Mouse (Mus musculus) liver, embryonic 11.5 days (tissue): ENCODE measurements around the gene March4. TPM values are rescaled to one million over a fixed set of nuclear protein-coding genes. Genes with fewer than 3 reads are reported as not detected.

Experiments used
- ATAC-seq: fragments of 200-750 bp; cut with Nextera tagmentation; replicated peaks from 2 replicates; pipeline ENCODE4 v1.8.0; 2017; ENCODE audit warnings: moderate number of reproducible peaks, mild to moderate bottlenecking, moderate TSS enrichment, moderate library complexity; ENCODE audit not compliant: low FRiP score
- DNase-seq: peaks from one replicate; pipeline ENCODE4 v3.0.0-alpha.2; 2017; ENCODE audit warnings: low spot score
- H3K27ac ChIP-seq: fragments of 300-500 bp; sonication (generic); 2 replicates; pipeline ENCODE4 v1.5.1; 2014; ENCODE audit warnings: mild to moderate bottlenecking, low read depth, low read length, control low read depth
- H3K27me3 ChIP-seq: fragments of 300-500 bp; sonication (generic); replicated peaks from 2 replicates; pipeline ENCODE4 v1.6.1; 2014; ENCODE audit warnings: low read length, mixed read lengths; ENCODE audit not compliant: control insufficient read depth, insufficient read depth
- H3K36me3 ChIP-seq: fragments of 300-500 bp; sonication (generic); 2 replicates; pipeline ENCODE4 v1.6.1; 2014; ENCODE audit warnings: mild to moderate bottlenecking, low read length, moderate library complexity, mixed read lengths; ENCODE audit not compliant: control insufficient read depth, insufficient read depth
- H3K4me1 ChIP-seq: fragments of 300-500 bp; sonication (generic); replicated peaks from 2 replicates; pipeline ENCODE4 v1.6.1; 2014; ENCODE audit warnings: low read length, mixed read lengths; ENCODE audit not compliant: control insufficient read depth, insufficient read depth
- H3K4me2 ChIP-seq: fragments of 300-500 bp; sonication (generic); 2 replicates; pipeline ENCODE4 v1.6.1; 2014; ENCODE audit warnings: mild to moderate bottlenecking, control low read depth, moderate library complexity
- H3K4me3 ChIP-seq: fragments of 300-500 bp; sonication (generic); 2 replicates; pipeline ENCODE4 v1.5.1; 2014; ENCODE audit warnings: low read depth, low read length, control low read depth
- H3K9ac ChIP-seq: fragments of 300-500 bp; sonication (generic); 2 replicates; pipeline ENCODE4 v1.6.1; 2014; ENCODE audit warnings: low read depth, low read length, control low read depth
- H3K9me3 ChIP-seq: fragments of 300-500 bp; sonication (generic); 2 replicates; pipeline ENCODE4 v1.6.1; 2016; ENCODE audit warnings: low read length, inconsistent platforms, mixed read lengths; ENCODE audit not compliant: control insufficient read depth
- WGBS: fragments of 180-500 bp; shearing (Covaris S2); extraction: QIAGEN DNeasy Blood & Tissue Kit; methylation state at CpG from one replicate; pipeline ENCODE4 v1.1.7; 2014; 5-methylcytosine and 5-hydroxymethylcytosine counted together
- polyA plus RNA-seq: library from polyadenylated mRNA; unstranded; fragments of >200 nt; fragmentation: Nextera tagmentation; extraction: Ambion mirVana; gene quantifications from 2 replicates; pipeline ENCODE4 v1.2.1, GENCODE M21; 2014

The March4 gene
- polyA plus RNA-seq, 1 experiment from 2014 or later = not detected

DNA sequence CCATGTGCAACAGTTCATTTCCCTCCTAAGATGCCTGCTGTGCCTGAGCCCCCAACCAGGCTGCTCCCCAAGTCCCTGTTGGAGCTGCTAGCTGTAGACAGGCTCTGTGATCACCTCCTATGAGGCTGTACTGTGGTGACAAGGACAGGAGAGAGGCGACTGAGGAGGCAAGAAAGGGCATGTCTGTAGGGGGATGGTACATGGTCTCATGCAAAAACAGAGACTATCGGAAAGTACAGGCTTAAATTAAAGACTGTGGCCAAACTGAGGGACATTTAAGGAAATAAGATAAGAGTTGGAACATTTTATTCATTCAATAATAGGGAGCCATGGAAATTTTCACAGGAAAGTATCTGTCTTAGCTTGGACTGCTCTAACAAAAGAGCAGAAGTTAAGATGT lies 29.1 kb downstream of the March4 start:
- Histone ChIP-seq H3K27me3 (no peaks in the 10 kb centered on the region), H3K4me3 (no peak overlapping the region), H3K9ac (no peak overlapping the region), H3K36me3 (no peaks in the 10 kb centered on the region), H3K4me2 (no peak overlapping the region), H3K27ac (no peak overlapping the region), H3K9me3 (no peaks in the 10 kb centered on the region), H3K4me1 (no peaks in the 10 kb centered on the region)
- ATAC-seq = no peak
- DNase-seq = no peak
- 61% methylated on average over 2 of the region's 2 CpGs for WGBS

DNA sequence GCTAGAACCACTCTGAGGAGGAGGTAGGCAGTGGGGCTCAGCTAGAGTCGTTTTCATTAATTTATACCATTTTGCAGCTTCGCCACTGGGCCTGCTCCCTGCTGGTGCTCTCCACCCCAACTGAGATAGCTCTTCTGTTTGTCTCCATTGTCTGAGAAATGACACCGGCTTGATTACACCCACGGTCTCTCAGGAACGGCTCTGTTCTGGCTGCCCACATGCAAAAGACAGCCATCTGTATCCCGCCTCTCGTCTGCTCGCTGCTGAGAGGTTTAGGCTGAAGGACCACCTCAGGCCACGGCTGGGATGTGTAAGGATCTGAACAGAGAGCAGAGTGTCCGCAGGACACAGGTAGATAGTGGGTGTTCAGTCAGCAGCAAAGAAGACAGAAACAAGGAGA lies 30.5 kb downstream of the March4 start:
- no peak for ATAC-seq
- no peak overlapping the region for H3K9ac ChIP-seq
- whole genome bisulfite sequencing = 53% methylated on average over 10 of the region's 10 CpGs

DNA sequence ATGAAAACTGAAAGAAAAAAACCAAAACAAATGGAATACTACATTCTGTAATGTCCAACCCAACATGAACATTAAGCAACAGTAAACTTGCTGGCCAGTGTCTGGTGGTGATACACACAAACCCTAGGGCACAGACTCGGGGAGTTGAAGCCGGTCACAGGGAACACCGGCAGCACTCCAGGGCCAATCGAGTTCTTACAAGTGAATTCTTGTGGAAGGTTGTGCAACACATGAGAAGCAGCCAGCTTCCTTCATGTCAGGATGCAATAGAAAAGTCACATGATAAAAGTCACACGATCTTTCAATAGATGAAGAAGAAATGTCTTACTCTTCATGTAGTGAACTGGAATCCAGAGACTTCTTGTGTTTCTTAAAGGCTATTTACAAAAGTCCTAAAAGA lies 39.1 kb downstream of the March4 start:
- no peak overlapping the region for H3K4me2 ChIP-seq
- H3K4me3 ChIP-seq = no peak overlapping the region
- DNase-seq = no peak
- H3K27me3 ChIP-seq = no peaks in the 10 kb centered on the region
- 81% methylated on average over 5 of the region's 5 CpGs for WGBS
- H3K27ac ChIP-seq = no peak overlapping the region
- no peak overlapping the region for H3K9ac ChIP-seq
- H3K36me3 ChIP-seq = no peaks in the 10 kb centered on the region
- no peaks in the 10 kb centered on the region for H3K9me3 ChIP-seq
- no peak for ATAC-seq
- H3K4me1 ChIP-seq = no peaks in the 10 kb centered on the region

More for the DNA sequence above, 30.5 kb downstream of the March4 start:
- Histone ChIP-seq H3K4me1 (no peaks in the 10 kb centered on the region), H3K27me3 (no peaks in the 10 kb centered on the region), H3K27ac (no peak overlapping the region), H3K4me3 (no peak overlapping the region), H3K36me3 (no peaks in the 10 kb centered on the region), H3K4me2 (no peak overlapping the region), H3K9me3 (no peaks in the 10 kb centered on the region)
- DNase-seq = no peak

DNA sequence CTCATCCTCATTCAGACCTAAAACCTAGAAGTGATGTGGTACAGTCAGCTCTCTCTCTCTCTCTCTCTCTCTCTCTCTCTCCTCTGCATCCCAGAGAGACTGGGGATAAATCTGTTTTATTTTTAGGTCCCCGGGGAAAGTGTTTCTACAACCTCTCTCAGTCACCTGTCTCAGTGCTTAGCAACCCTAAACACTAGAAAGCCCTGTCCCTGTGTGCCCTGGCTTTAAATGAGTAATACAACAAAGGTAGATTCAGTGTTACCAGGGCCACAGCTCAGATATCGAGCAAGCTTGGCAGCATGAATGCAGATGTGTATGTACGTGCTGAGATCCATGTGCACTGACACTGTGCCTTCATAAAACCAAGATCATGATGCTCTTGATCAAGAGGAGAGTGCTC lies 43.3 kb downstream of the March4 start:
- WGBS = 85% methylated on average over 3 of the region's 3 CpGs
- Histone ChIP-seq H3K9ac (no peak overlapping the region), H3K9me3 (no peaks in the 10 kb centered on the region), H3K36me3 (no peaks in the 10 kb centered on the region), H3K27ac (no peak overlapping the region), H3K4me1 (no peaks in the 10 kb centered on the region), H3K4me2 (no peak overlapping the region), H3K27me3 (no peaks in the 10 kb centered on the region), H3K4me3 (no peak overlapping the region)
- no peak for ATAC-seq
- DNase-seq = no peak

DNA sequence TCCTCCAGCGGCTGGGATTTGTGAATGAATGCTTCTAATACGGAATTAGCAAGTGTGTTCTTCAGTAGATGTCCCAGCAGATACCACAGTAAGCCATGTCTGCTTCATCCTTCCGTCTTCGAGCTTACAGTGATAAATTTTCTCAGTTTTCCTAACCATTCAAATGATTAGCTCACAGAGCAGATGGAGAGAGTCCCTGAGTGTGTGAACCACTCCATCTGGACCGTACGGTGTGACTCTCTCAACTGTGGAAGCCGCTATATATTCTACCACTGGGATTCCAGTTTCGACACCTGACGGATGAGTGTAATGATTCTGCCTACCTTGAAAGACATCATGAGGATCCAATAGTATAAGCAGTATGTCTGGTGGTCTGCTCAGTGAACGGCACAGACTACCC lies 44.1 kb downstream of the March4 start:
- Histone ChIP-seq H3K9me3 (no peaks in the 10 kb centered on the region), H3K36me3 (no peaks in the 10 kb centered on the region), H3K4me1 (no peaks in the 10 kb centered on the region), H3K9ac (no peak overlapping the region), H3K27ac (no peak overlapping the region), H3K4me2 (no peak overlapping the region), H3K4me3 (no peak overlapping the region), H3K27me3 (no peaks in the 10 kb centered on the region)
- DNase-seq = no peak
- no peak for ATAC-seq
- 84% methylated on average over 10 of the region's 10 CpGs for WGBS

DNA sequence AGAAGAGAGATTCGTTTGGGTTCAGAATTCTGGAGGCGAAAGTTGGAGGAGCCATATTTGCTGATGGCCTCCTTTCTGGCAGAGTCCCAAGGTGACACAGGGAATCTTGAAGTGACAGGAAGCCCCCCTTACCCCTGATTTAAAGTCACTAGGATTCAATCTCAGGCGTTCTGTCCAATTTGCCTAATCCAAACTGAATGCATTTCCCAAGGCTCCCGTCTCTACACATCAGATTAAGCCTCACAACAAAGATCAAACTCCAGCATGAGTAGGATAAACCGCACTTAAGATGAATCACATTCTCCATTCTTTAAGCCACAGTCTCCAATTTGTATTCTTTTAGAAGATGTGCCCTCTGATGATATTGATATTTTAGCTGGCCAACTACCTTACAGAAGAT lies 45.4 kb downstream of the March4 start:
- H3K4me3 ChIP-seq = no peak overlapping the region
- 65% methylated on average over 5 of the region's 5 CpGs for WGBS
- H3K9ac ChIP-seq = no peak overlapping the region
- no peaks in the 10 kb centered on the region for H3K27me3 ChIP-seq
- no peak overlapping the region for H3K27ac ChIP-seq
- no peak for DNase-seq
- no peaks in the 10 kb centered on the region for H3K4me1 ChIP-seq
- H3K9me3 ChIP-seq = no peaks in the 10 kb centered on the region
- ATAC-seq = no peak
- no peaks in the 10 kb centered on the region for H3K36me3 ChIP-seq
- no peak overlapping the region for H3K4me2 ChIP-seq

DNA sequence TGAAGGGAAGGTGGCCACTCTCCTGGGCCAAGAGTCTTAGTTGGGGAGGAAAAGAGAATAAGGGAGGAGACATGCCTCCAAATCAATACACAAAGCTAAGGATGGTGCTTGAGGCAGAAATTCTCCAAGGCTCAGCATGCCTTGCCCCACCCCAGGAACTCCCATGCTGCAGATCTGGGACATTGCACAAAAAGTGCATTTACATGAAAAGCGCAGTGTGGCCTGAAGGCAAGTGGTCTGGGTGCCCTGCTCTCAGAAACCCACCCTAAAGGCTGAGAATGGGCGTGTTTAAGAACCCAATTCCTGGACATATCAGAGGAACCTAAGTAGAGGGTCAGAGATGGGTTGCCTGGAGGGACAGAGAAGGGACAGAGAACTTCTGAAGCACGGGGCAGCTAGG lies 45.9 kb downstream of the March4 start:
- no peak overlapping the region for H3K4me2 ChIP-seq

DNA sequence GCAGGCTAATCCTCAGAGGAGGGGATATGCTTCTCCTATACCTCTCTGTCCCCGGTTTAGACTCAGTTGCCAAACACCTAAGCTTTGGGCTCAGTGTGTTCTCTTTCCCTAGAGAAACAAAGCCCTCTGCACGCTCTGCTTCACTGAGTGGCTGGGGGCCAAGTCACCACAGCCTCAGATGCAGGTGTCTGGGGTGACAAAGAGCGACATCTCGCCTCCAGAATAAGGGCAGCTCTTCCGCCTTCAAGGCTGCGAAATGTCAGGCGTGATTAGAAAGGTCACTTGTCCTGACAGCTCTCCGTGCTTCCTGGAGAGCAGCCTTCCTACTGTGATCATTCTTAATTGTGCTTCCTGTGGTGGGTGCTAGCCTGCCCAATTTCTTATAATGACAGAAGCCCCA lies 46.5 kb downstream of the March4 start:
- 8% methylated on average over 8 of the region's 8 CpGs for WGBS
- no peak overlapping the region for H3K4me3 ChIP-seq
- H3K9me3 ChIP-seq = no peaks in the 10 kb centered on the region
- DNase-seq (no peak), ATAC-seq (no peak)
- H3K4me1 ChIP-seq = no peaks in the 10 kb centered on the region
- H3K4me2 ChIP-seq = no peak overlapping the region
- no peaks in the 10 kb centered on the region for H3K36me3 ChIP-seq
- no peak overlapping the region for H3K9ac ChIP-seq
- no peaks in the 10 kb centered on the region for H3K27me3 ChIP-seq
- no peak overlapping the region for H3K27ac ChIP-seq

More for the DNA sequence above, 45.9 kb downstream of the March4 start:
- no peak overlapping the region for H3K9ac ChIP-seq
- no peaks in the 10 kb centered on the region for H3K36me3 ChIP-seq
- H3K4me3 ChIP-seq = no peak overlapping the region
- ATAC-seq (no peak), DNase-seq (no peak)
- H3K27ac ChIP-seq = no peak overlapping the region
- H3K27me3 ChIP-seq = no peaks in the 10 kb centered on the region
- no peaks in the 10 kb centered on the region for H3K4me1 ChIP-seq
- 58% methylated on average over 3 of the region's 3 CpGs for WGBS
- H3K9me3 ChIP-seq = no peaks in the 10 kb centered on the region

DNA sequence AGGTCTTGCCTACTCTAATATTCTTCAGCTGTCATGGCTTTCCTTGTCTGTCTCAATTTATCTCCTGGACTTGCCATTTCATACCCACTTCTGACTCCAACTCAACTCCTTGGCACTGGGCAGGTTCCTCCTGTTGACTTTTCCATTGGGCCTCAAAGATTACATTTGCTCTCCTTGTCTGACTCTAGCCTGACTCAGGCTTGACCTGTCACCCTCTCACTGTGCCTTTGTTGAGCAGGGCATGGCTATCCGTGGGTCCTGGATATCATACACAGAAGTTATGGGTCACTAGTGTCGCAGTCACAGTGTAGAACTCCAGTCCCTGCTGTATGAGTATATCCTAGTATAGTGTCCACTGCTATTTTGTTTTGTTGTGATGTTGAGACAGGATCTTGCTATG lies 60.1 kb downstream of the March4 start:
- Histone ChIP-seq H3K27me3 (no peaks in the 10 kb centered on the region), H3K4me2 (no peak overlapping the region), H3K27ac (no peak overlapping the region), H3K36me3 (no peaks in the 10 kb centered on the region), H3K9me3 (no peaks in the 10 kb centered on the region), H3K9ac (no peak overlapping the region), H3K4me3 (no peak overlapping the region), H3K4me1 (no peaks in the 10 kb centered on the region)
- WGBS = 80% methylated on average over 2 of the region's 2 CpGs
- DNase-seq (no peak), ATAC-seq (no peak)
